In the genomic region with DNA sequence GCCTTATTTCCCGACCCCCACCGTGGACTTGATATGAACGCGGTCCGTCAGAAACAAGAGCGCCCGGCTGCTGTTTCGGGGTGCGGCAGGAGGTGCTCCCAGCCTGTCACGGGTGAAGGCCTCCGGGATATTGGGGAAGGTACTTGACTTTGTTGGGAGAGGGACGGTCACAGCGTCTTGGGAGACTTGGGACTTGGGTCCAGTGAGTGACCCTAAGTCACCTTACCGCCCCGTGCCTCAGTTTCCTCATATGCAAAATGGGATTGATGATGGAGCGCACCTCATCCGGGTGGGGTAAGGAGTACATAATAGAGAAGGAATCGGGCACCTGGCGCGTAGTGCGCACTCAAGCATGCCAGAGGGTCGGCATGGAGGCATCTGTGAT, we compare ENCODE assay signal across 1 mouse cellular context.
TF ChIP-seq lines count a peak whose summit lies in the region.

No protein-coding gene starts in this region.

TF ChIP-seq in CH12.LX, 34 proteins besides CTCF, POLR2A, EP300 and RAD21 (continued from another document):
- TF ChIP-seq JUN (IDR thresholded peaks at IDR 0.05; ENCODE audit: insufficient read depth, low read depth, low read length) (no peak), TBP (conservative IDR thresholded peaks at IDR 0.05; ENCODE audit: low read depth, low read length) (no peak), UBTF (IDR thresholded peaks at IDR 0.05; ENCODE audit: low read depth, low read length) (no peak)
